Mouse (Mus musculus): ENCODE measurements at regions not wholly inside any gene's neighbourhood (a gene's known extent, or its start where the extent isn't known, plus 50 kb on each side); places are given as distances from the start of the nearest gene placed in this dataset.

GRCm38 (mm10) chr1:61273843-61274242 is 296.1 kb downstream of the Icos start:
- DNase-seq (ENCODE audit: low read depth) = no peak

- no peak for DNase-seq (ENCODE audit: low read depth)
These were observed 296.5 kb downstream of the Icos start for GRCm38 (mm10) chr1:61274244-61274643.

- no peak for DNase-seq (ENCODE audit: low read depth)
These were observed 299.5 kb downstream of the Icos start for GRCm38 (mm10) chr1:61277170-61277710.

- DNase-seq (ENCODE audit: low read depth) = no peak
These were observed 310.5 kb downstream of the Icos start for GRCm38 (mm10) chr1:61288185-61288584.

GRCm38 (mm10) chr1:61288946-61289345 is 311.2 kb downstream of the Icos start:
- DNase-seq (ENCODE audit: low read depth) = no peak

GRCm38 (mm10) chr1:61289552-61289951 is 311.8 kb downstream of the Icos start:
- DNase-seq (ENCODE audit: low read depth) = no peak

GRCm38 (mm10) chr1:61293106-61293505 is 315.4 kb downstream of the Icos start:
- no peak for DNase-seq (ENCODE audit: low read depth)

- DNase-seq (ENCODE audit: low read depth) = no peak
These were observed 317.5 kb downstream of the Icos start for GRCm38 (mm10) chr1:61295219-61295618.

GRCm38 (mm10) chr1:61296831-61297230 is 319.1 kb downstream of the Icos start:
- DNase-seq (ENCODE audit: low read depth) = no peak

GRCm38 (mm10) chr1:61297361-61297760 is 319.6 kb downstream of the Icos start:
- DNase-seq (ENCODE audit: low read depth) = no peak

- DNase-seq (ENCODE audit: low read depth) = peak; percentile 46
These were observed 320.3 kb downstream of the Icos start for GRCm38 (mm10) chr1:61298064-61298463.

- no peak for DNase-seq (ENCODE audit: low read depth)
These were observed 321.1 kb downstream of the Icos start for GRCm38 (mm10) chr1:61298779-61299178.

GRCm38 (mm10) chr1:61300491-61300890 is 322.8 kb downstream of the Icos start:
- DNase-seq (ENCODE audit: low read depth) = no peak

GRCm38 (mm10) chr1:61301041-61302030 is 323.6 kb downstream of the Icos start:
- no peak for DNase-seq (ENCODE audit: low read depth)

GRCm38 (mm10) chr1:61302570-61303071 is 324.9 kb downstream of the Icos start:
- no peak for DNase-seq (ENCODE audit: low read depth)

- no peak for DNase-seq (ENCODE audit: low read depth)
These were observed 328.6 kb downstream of the Icos start for GRCm38 (mm10) chr1:61306296-61306695.

- DNase-seq (ENCODE audit: low read depth) = no peak
These were observed 329.1 kb upstream of the Pard3b start for GRCm38 (mm10) chr1:61309563-61309962.

- DNase-seq (ENCODE audit: low read depth) = peak; percentile 53
These were observed 328.4 kb upstream of the Pard3b start for GRCm38 (mm10) chr1:61310063-61310760.

- DNase-seq (ENCODE audit: low read depth) = no peak
These were observed 327.9 kb upstream of the Pard3b start for GRCm38 (mm10) chr1:61310761-61311090.

- no peak for DNase-seq (ENCODE audit: low read depth)
These were observed 325.4 kb upstream of the Pard3b start for GRCm38 (mm10) chr1:61313196-61313595.

- DNase-seq (ENCODE audit: low read depth) = no peak
These were observed 322.4 kb upstream of the Pard3b start for GRCm38 (mm10) chr1:61316261-61316660.

GRCm38 (mm10) chr1:61316736-61317135 is 321.9 kb upstream of the Pard3b start:
- no peak for DNase-seq (ENCODE audit: low read depth)

- no peak for DNase-seq (ENCODE audit: low read depth)
These were observed 320.6 kb upstream of the Pard3b start for GRCm38 (mm10) chr1:61318042-61318441.
